Mouse (Mus musculus): ENCODE results near the gene Smim13.

DNA sequence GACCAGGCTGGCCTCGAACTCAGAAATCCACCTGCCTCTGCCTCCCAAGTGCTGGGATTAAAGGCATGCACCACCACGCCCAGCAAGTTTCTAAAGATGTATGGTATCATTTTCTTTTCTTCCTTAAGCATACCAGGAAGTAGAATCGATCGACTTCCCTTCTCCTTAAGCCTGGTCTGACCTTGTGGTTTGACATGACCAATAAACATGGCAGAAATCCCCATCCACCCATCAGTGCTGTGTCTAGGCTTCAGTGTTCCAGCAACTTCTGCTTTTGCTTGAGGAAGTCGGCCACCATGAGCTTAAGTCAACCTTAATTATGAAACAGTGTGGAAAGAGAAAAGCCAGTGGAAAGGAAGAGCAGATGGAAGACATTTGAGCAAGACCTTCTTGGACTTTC is 19.4 kb upstream of the Smim13 start:
- TF ChIP-seq CTCF (IDR thresholded peaks at IDR 0.05; ENCODE audit: control insufficient read depth, insufficient read depth, low read length) (no peak), POLR2A (IDR thresholded peaks at IDR 0.05; ENCODE audit: borderline replicate concordance, control insufficient read depth, low read depth, low read length) (no peak)

All from bone marrow, adult 2 months (tissue).